ENCODE assay signal across 23 mouse cellular contexts in genomic region chr17:34637459-34637858, GRCm38 (mm10). TPM values are rescaled to one million over a fixed set of nuclear protein-coding genes. Genes with fewer than 3 reads are reported as not detected.
DNase-seq lines count a peak whose midpoint lies in the region; ATAC-seq and TF ChIP-seq lines count a peak whose summit lies in the region.
"Had no signal": no experiment of that assay in that cellular context is flagged by ENCODE, and none has a peak within 500 bp of the region (broad histone marks: within the 10 kb centered on the region; RNA-seq: fewer than 3 reads in every experiment).

No protein-coding gene starts in this region.

- TF ChIP-seq CTCF in bone marrow macrophage, adult 2 months (IDR thresholded peaks at IDR 0.05; ENCODE audit: low read depth, low read length), result no peak

- WGBS in hindbrain, embryonic 13.5 days, result 68% methylated on average over 3 of the region's 3 CpGs
- WGBS in hindbrain, embryonic 10.5 days, result 70% methylated on average over 3 of the region's 3 CpGs
- WGBS in midbrain, embryonic 10.5 days, result 60% methylated on average over 3 of the region's 3 CpGs
- 71% methylated on average over 3 of the region's 3 CpGs for WGBS in midbrain, embryonic 15.5 days
- 55% methylated on average over 3 of the region's 3 CpGs for WGBS in embryonic facial prominence, embryonic 13.5 days

- ATAC-seq in hindbrain, embryonic 13.5 days (ENCODE audit: low FRiP score), result no peak
- ATAC-seq in midbrain, embryonic 15.5 days (replicated peaks), result no peak
- no peak for ATAC-seq in embryonic facial prominence, embryonic 13.5 days (ENCODE audit: insufficient number of reproducible peaks, insufficient read depth, low FRiP score, low TSS enrichment, low read depth)
- ATAC-seq: hindbrain, postnatal 0 days had no signal

- no peak for TF ChIP-seq POLR2A in bone marrow macrophage, adult 2 months (IDR thresholded peaks at IDR 0.05; ENCODE audit: borderline replicate concordance, low read depth, low read length)

- H3K27me3 ChIP-seq in hindbrain, embryonic 13.5 days, result peaks cover 34% of the 10 kb centered on the region
- peaks cover 30% of the 10 kb centered on the region for H3K27me3 ChIP-seq in hindbrain, embryonic 10.5 days (ENCODE audit: insufficient read depth, poor library complexity, severe bottlenecking)
- H3K27me3 ChIP-seq in midbrain, embryonic 10.5 days (ENCODE audit: low read depth, poor library complexity, severe bottlenecking), result peaks cover 16% of the 10 kb centered on the region
- peaks cover 3% of the 10 kb centered on the region; the same call in 1 of the 2 replicates for H3K27me3 ChIP-seq in midbrain, embryonic 15.5 days (replicated peaks)
- peaks cover 17% of the 10 kb centered on the region for H3K27me3 ChIP-seq in embryonic facial prominence, embryonic 13.5 days

- no peaks in the 10 kb centered on the region for H3K36me3 ChIP-seq in hindbrain, embryonic 13.5 days
- no peaks in the 10 kb centered on the region for H3K36me3 ChIP-seq in hindbrain, embryonic 10.5 days
- no peaks in the 10 kb centered on the region for H3K36me3 ChIP-seq in midbrain, embryonic 10.5 days
- H3K36me3 ChIP-seq in midbrain, embryonic 15.5 days (replicated peaks), result no peaks in the 10 kb centered on the region
- H3K36me3 ChIP-seq in embryonic facial prominence, embryonic 13.5 days, result no peaks in the 10 kb centered on the region
- H3K36me3 ChIP-seq: heart, embryonic 10.5 days; liver, embryonic 13.5 days; neural tube, embryonic 15.5 days had no signal

- H3K4me2 ChIP-seq in hindbrain, embryonic 13.5 days, result no peak overlapping the region
- H3K4me2 ChIP-seq in midbrain, embryonic 15.5 days, result no peak overlapping the region
- H3K4me2 ChIP-seq in embryonic facial prominence, embryonic 13.5 days, result no peak overlapping the region
- H3K4me2 ChIP-seq: liver, embryonic 13.5 days; lung, embryonic 14.5 days; neural tube, embryonic 15.5 days had no signal

- H3K9me3 ChIP-seq in hindbrain, embryonic 13.5 days, result no peaks in the 10 kb centered on the region
- H3K9me3 ChIP-seq in hindbrain, embryonic 10.5 days, result no peaks in the 10 kb centered on the region
- no peaks in the 10 kb centered on the region for H3K9me3 ChIP-seq in midbrain, embryonic 10.5 days (replicated peaks)
- no peaks in the 10 kb centered on the region for H3K9me3 ChIP-seq in midbrain, embryonic 15.5 days
- no peaks in the 10 kb centered on the region for H3K9me3 ChIP-seq in embryonic facial prominence, embryonic 13.5 days
- H3K9me3 ChIP-seq: heart, embryonic 10.5 days; liver, embryonic 13.5 days; neural tube, embryonic 15.5 days had no signal

- peak overlapping the region; percentile 30; the same call in 1 of the 2 replicates for H3K9ac ChIP-seq in hindbrain, embryonic 13.5 days
- H3K9ac ChIP-seq in midbrain, embryonic 15.5 days, result no peak overlapping the region
- H3K9ac ChIP-seq in embryonic facial prominence, embryonic 13.5 days, result 0 out of 2 replicates have a peak overlapping the region, but pooled peaks have one; percentile 32
- H3K9ac ChIP-seq: liver, embryonic 13.5 days; lung, embryonic 14.5 days; neural tube, embryonic 15.5 days had no signal

- no peak overlapping the region for H3K27ac ChIP-seq in hindbrain, embryonic 13.5 days
- H3K27ac ChIP-seq in hindbrain, embryonic 10.5 days, result no peak overlapping the region
- H3K27ac ChIP-seq in midbrain, embryonic 10.5 days (replicated peaks), result 0 out of 2 replicates have a peak overlapping the region, but pooled peaks have one; percentile 5
- H3K27ac ChIP-seq in midbrain, embryonic 15.5 days, result no peak overlapping the region
- H3K27ac ChIP-seq in bone marrow macrophage, adult 2 months (ENCODE audit: insufficient read depth, low read depth, low read length), result peak overlapping the region; percentile 18; the same call in 1 of the 2 replicates
- peak overlapping the region; percentile 28; the same call in 1 of the 2 replicates for H3K27ac ChIP-seq in embryonic facial prominence, embryonic 13.5 days
- H3K27ac ChIP-seq: heart, embryonic 10.5 days; hindbrain, postnatal 0 days; kidney, postnatal 0 days; liver, embryonic 13.5 days; neural tube, embryonic 15.5 days; stomach, postnatal 0 days had no signal

- H3K4me1 ChIP-seq in hindbrain, embryonic 13.5 days (replicated peaks), result peaks cover 16% of the 10 kb centered on the region
- H3K4me1 ChIP-seq in hindbrain, embryonic 10.5 days (replicated peaks), result peaks cover 25% of the 10 kb centered on the region
- H3K4me1 ChIP-seq in midbrain, embryonic 10.5 days, result peaks cover 20% of the 10 kb centered on the region
- peaks cover 6% of the 10 kb centered on the region; the same call in 1 of the 2 replicates for H3K4me1 ChIP-seq in midbrain, embryonic 15.5 days
- peaks cover 77% of the 10 kb centered on the region for H3K4me1 ChIP-seq in bone marrow macrophage, adult 2 months (ENCODE audit: control insufficient read depth, insufficient read depth, low read length)
- peaks cover 18% of the 10 kb centered on the region for H3K4me1 ChIP-seq in embryonic facial prominence, embryonic 13.5 days

- DNase-seq in hindbrain, embryonic 10.5 days (ENCODE audit: low spot score), result no peak
- no peak for DNase-seq in midbrain, embryonic 10.5 days (ENCODE audit: low spot score)
- no peak for DNase-seq in kidney, adult 11 months
- no peak for DNase-seq in left cerebral cortex, postnatal 36 days (ENCODE audit: low spot score in 2 of 2)
- DNase-seq: adrenal gland, postnatal 25 days; kidney, adult 18-20 months; liver, embryonic 13.5 days; lung, embryonic 14.5 days; lung, postnatal 4 days; right cerebral cortex, adult 18-20 months; right cerebral cortex, postnatal 4 days; thymus, postnatal 14 days had no signal

- H3K4me3 ChIP-seq in hindbrain, embryonic 13.5 days, result no peak overlapping the region
- H3K4me3 ChIP-seq in hindbrain, embryonic 10.5 days, result no peak overlapping the region
- no peak overlapping the region for H3K4me3 ChIP-seq in midbrain, embryonic 10.5 days
- H3K4me3 ChIP-seq in midbrain, embryonic 15.5 days, result no peak overlapping the region
- H3K4me3 ChIP-seq in bone marrow macrophage, adult 2 months (ENCODE audit: insufficient read depth, low read length), result no peak overlapping the region
- no peak overlapping the region for H3K4me3 ChIP-seq in embryonic facial prominence, embryonic 13.5 days
- H3K4me3 ChIP-seq: heart, embryonic 10.5 days; liver, embryonic 13.5 days; neural tube, embryonic 15.5 days had no signal

- intact Hi-C loops in left cerebral cortex, postnatal 36 days (cut with DNase I), result no loop called here

RNA-seq across cellular contexts. Expression of gene Fkbpl, which starts 7.1 kb away (rescaled TPM):
- 16.9 and 17.6 TPM in 2 replicates for polyA plus RNA-seq in hindbrain, embryonic 13.5 days (2015; fragmentation: Nextera tagmentation; extraction: Ambion mirVana)
- polyA plus RNA-seq in hindbrain, embryonic 10.5 days (2016; fragmentation: Nextera tagmentation; extraction: Ambion mirVana), result 19.4 and 19.6 TPM in 2 replicates
- 16.8 and 18.9 TPM in 2 replicates for polyA plus RNA-seq in midbrain, embryonic 10.5 days (2016; fragmentation: Nextera tagmentation; extraction: Ambion mirVana)
- 14.6 and 16.0 TPM in 2 replicates for polyA plus RNA-seq in midbrain, embryonic 15.5 days (2015; fragmentation: Nextera tagmentation; extraction: Ambion mirVana)
- 22.4 and 22.9 TPM in 2 replicates for polyA plus RNA-seq in bone marrow macrophage, adult 2 months (2012; ENCODE audit: insufficient read depth, insufficient read length, missing spikeins)
- 15.0 and 18.0 TPM in 2 replicates for polyA plus RNA-seq in embryonic facial prominence, embryonic 13.5 days (2015; fragmentation: Nextera tagmentation; extraction: Ambion mirVana)
- 10 to 100 TPM; 12.3 to 14.1 TPM for total RNA-seq in left cerebral cortex, postnatal 36 days (2021)

RNA-seq across cellular contexts. Expression of gene Prrt1, which starts 8.1 kb away (rescaled TPM):
- 5.5 and 5.6 TPM in 2 replicates for polyA plus RNA-seq in hindbrain, embryonic 13.5 days (2015; fragmentation: Nextera tagmentation; extraction: Ambion mirVana)
- polyA plus RNA-seq in hindbrain, embryonic 10.5 days (2016; fragmentation: Nextera tagmentation; extraction: Ambion mirVana), result 0.58 and 1.4 TPM in 2 replicates
- 0.54 and 1.2 TPM in 2 replicates for polyA plus RNA-seq in midbrain, embryonic 10.5 days (2016; fragmentation: Nextera tagmentation; extraction: Ambion mirVana)
- 10.7 and 10.8 TPM in 2 replicates for polyA plus RNA-seq in midbrain, embryonic 15.5 days (2015; fragmentation: Nextera tagmentation; extraction: Ambion mirVana)
- polyA plus RNA-seq in bone marrow macrophage, adult 2 months (2012; ENCODE audit: insufficient read depth, insufficient read length, missing spikeins), result 0.76 and 1.3 TPM in 2 replicates
- 0.55 and 0.78 TPM in 2 replicates for polyA plus RNA-seq in embryonic facial prominence, embryonic 13.5 days (2015; fragmentation: Nextera tagmentation; extraction: Ambion mirVana)
- 100 to 1,000 TPM; 148 to 168 TPM for total RNA-seq in left cerebral cortex, postnatal 36 days (2021)
- total RNA-seq: hematopoietic stem cell, adult 5-6 weeks had no signal
- polyA plus RNA-seq: C2C12 had no signal

RNA-seq across cellular contexts. Expression of gene Ppt2, which starts 9.1 kb away (rescaled TPM):
- 21.7 and 22.7 TPM in 2 replicates for polyA plus RNA-seq in hindbrain, embryonic 13.5 days (2015; fragmentation: Nextera tagmentation; extraction: Ambion mirVana)
- polyA plus RNA-seq in hindbrain, embryonic 10.5 days (2016; fragmentation: Nextera tagmentation; extraction: Ambion mirVana), result 22.7 and 28.7 TPM in 2 replicates
- polyA plus RNA-seq in midbrain, embryonic 10.5 days (2016; fragmentation: Nextera tagmentation; extraction: Ambion mirVana), result 22.5 and 23.6 TPM in 2 replicates
- polyA plus RNA-seq in midbrain, embryonic 15.5 days (2015; fragmentation: Nextera tagmentation; extraction: Ambion mirVana), result 20.0 and 20.9 TPM in 2 replicates
- 101 and 118 TPM in 2 replicates for polyA plus RNA-seq in bone marrow macrophage, adult 2 months (2012; ENCODE audit: insufficient read depth, insufficient read length, missing spikeins)
- 21.6 and 22.2 TPM in 2 replicates for polyA plus RNA-seq in embryonic facial prominence, embryonic 13.5 days (2015; fragmentation: Nextera tagmentation; extraction: Ambion mirVana)
- total RNA-seq in left cerebral cortex, postnatal 36 days (2021), result 10 to 100 TPM; 37.2 to 47.1 TPM

RNA-seq across cellular contexts. Expression of gene Atf6b, which starts 9.5 kb away (rescaled TPM):
- 117 and 122 TPM in 2 replicates for polyA plus RNA-seq in hindbrain, embryonic 13.5 days (2015; fragmentation: Nextera tagmentation; extraction: Ambion mirVana)
- polyA plus RNA-seq in hindbrain, embryonic 10.5 days (2016; fragmentation: Nextera tagmentation; extraction: Ambion mirVana), result 111 and 118 TPM in 2 replicates
- 111 and 123 TPM in 2 replicates for polyA plus RNA-seq in midbrain, embryonic 10.5 days (2016; fragmentation: Nextera tagmentation; extraction: Ambion mirVana)
- 123 and 125 TPM in 2 replicates for polyA plus RNA-seq in midbrain, embryonic 15.5 days (2015; fragmentation: Nextera tagmentation; extraction: Ambion mirVana)
- 42.6 and 62.7 TPM in 2 replicates for polyA plus RNA-seq in bone marrow macrophage, adult 2 months (2012; ENCODE audit: insufficient read depth, insufficient read length, missing spikeins)
- 97.8 and 106 TPM in 2 replicates for polyA plus RNA-seq in embryonic facial prominence, embryonic 13.5 days (2015; fragmentation: Nextera tagmentation; extraction: Ambion mirVana)
- 10 to 100 TPM; 63.9 to 66.4 TPM for total RNA-seq in left cerebral cortex, postnatal 36 days (2021)

RNA-seq across cellular contexts. Expression of gene Egfl8, which starts 21.7 kb away (rescaled TPM):
- polyA plus RNA-seq in hindbrain, embryonic 13.5 days (2015; fragmentation: Nextera tagmentation; extraction: Ambion mirVana), result 11.7 and 12.9 TPM in 2 replicates
- polyA plus RNA-seq in hindbrain, embryonic 10.5 days (2016; fragmentation: Nextera tagmentation; extraction: Ambion mirVana), result 6.0 and 6.1 TPM in 2 replicates
- 4.3 TPM in 2 replicates for polyA plus RNA-seq in midbrain, embryonic 10.5 days (2016; fragmentation: Nextera tagmentation; extraction: Ambion mirVana)
- polyA plus RNA-seq in midbrain, embryonic 15.5 days (2015; fragmentation: Nextera tagmentation; extraction: Ambion mirVana), result 9.2 and 10.3 TPM in 2 replicates
- 4.9 and 9.0 TPM in 2 replicates for polyA plus RNA-seq in bone marrow macrophage, adult 2 months (2012; ENCODE audit: insufficient read depth, insufficient read length, missing spikeins)
- polyA plus RNA-seq in embryonic facial prominence, embryonic 13.5 days (2015; fragmentation: Nextera tagmentation; extraction: Ambion mirVana), result 7.5 and 10.2 TPM in 2 replicates
- total RNA-seq in left cerebral cortex, postnatal 36 days (2021), result 1 to 10 TPM; 2.7 to 3.3 TPM

Comparison
In these comparisons a context has a peak if more than half of its experiments do, and no peak if none do; other contexts are left out.
1. H3K27ac ChIP-seq: peak in midbrain, embryonic 10.5 days (single experiment), bone marrow macrophage, adult 2 months (single experiment) and embryonic facial prominence, embryonic 13.5 days (single experiment); none in hindbrain, embryonic 13.5 days (single experiment), hindbrain, embryonic 10.5 days (single experiment) and midbrain, embryonic 15.5 days (single experiment).